Mouse (Mus musculus) left cerebral cortex, adult 8-10 months (tissue): ENCODE measurements around the gene Hnrnpl. TPM values are rescaled to one million over a fixed set of nuclear protein-coding genes. Genes with fewer than 3 reads are reported as not detected.

ENCODE experiments used
- DNase-seq, 2 experiments: peaks; one replicate each; pipeline ENCODE4 v3.0.0; 2022; ENCODE audit warnings: low spot score in 2 of 2
- total RNA-seq, 4 experiments: library from RNA; stranded (reverse); gene quantifications; 2 replicates each; pipeline ENCODE4 v1.2.4; 2022

Hnrnpl gene
- total RNA-seq, 4 experiments from 2014 or later: 433 to 466 (median 453) TPM

DNA sequence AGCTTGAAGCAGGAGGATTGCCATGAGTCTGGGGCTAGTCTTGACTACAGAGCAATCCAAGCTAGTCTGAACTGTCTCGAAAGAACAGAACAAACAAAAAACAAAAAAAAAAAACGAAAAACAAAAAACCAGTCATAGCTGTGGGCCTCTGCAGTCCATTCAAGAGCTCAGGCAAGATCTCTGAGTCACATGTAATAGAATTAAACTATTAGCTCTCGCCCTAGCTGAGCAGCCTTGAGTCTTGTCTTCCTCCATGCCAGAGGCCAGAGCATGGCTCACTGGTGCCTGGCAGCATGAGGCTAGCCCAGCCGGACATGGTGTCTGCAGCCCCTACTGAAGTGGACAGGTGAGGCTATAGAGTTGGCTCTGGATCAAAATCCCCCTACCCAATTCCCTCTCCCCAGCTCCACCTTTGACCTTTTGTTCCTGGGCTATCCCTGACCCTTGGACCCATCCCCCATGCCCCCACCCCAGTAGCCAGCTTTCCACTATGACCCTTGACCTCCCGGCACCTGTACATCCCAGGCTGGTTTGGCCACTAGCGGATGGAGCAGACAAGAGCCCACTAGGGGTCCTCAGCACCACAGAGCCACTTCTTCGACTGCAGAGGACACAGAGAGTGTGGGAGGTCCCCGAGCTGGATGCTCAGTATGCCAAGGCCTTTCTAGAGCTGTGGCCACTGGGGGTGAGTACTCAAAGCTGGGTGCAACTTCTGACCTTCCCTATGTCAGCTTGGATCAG lies 18.1 kb upstream of the Hnrnpl start:
- DNase-seq: no peak

DNA sequence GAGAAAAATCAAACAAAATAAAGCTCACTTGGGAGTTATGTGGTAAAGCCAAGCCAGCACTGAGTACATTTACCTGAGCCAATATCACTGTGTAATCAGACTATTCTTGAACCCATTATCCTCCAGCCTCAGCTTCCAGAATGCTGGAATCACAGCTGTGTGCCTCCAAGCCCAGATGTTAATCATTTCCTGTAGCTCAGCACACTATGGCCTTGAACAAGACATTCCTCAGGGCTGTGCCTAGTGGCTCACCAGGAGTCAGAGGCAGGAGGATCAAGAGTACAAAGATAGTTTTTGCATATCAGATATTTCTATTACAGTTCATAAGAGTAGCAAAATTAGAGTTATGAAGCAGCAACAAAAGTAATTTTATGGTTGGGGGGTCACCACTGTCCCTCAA lies 16.6 kb upstream of the Hnrnpl start:
- DNase-seq: no peak

DNA sequence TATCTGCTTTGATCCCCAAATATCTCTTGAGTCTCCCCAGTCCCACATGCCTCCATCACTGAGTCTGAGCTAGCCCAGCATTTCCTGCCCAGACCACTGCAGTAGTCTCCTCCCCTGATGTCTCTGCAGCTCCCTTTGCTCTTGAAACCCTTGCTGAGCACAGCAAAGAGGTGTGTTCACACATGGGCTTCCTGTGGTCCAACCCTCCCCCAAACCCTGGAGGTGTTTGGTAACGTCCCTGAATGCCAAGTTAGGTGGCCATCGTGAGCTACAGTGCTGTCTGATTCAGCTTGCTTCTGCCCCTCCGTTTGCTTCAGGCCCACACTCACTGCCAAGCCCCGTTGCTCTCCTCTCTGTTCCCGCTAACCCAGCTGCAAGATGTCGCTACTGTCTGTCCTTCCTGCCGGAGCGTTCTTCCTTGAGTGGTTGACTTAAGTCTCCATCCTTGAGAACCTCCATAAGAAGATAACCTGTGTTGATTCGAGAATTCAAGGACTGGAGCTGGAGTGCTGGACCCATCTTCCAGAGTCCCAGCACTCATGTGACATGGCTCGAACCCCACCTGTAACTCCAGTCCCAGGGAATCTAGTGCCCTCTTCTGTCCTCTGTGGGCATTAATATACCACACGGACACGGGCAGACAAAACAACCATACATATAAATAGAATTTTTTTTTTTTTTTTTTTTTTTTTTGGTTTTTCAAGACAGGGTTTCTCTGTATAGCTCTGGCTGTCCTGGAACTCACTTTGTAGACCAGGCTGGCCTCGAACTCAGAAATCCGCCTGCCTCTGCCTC lies 15.8 kb upstream of the Hnrnpl start:
- no peak for DNase-seq

DNA sequence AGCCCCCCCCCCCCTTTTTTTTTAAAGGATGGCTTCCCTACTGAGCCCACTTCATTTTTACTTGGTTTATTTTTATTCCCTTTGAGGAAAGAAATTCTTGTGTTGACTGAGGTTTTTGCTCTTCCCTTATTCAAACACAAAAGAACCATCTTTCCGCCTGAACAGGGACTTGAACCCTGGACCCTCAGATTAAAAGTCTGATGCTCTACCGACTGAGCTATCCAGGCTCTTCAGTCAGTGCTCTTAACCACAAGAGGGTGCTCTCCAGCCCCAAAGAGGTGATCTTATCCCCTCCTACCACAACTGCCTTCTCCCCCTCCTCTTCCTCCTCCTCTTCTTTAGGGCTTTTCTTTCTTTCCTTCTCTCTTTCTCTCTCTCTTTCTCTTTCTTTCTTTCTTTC lies 14.5 kb upstream of the Hnrnpl start:
- no peak for DNase-seq

DNA sequence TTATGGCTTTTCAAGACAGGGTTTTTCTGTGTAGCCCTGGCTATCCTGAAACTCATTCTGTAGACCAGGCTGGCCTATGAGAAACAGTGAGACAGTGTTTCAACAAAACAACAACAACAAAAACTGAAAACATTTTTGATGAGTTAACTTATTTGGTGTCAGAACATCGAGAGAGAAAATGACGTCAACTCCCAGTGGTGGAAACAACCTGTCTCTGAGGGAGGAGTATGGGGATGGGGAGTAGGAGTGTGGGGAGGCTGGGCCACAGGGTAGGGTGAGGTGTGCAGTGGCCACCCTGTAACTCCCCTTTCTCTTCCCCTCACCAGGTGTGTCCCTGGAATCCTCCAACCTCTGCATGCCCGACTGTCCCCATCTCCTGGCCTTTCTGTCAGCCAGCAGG lies 13.8 kb upstream of the Hnrnpl start:
- no peak for DNase-seq

DNA sequence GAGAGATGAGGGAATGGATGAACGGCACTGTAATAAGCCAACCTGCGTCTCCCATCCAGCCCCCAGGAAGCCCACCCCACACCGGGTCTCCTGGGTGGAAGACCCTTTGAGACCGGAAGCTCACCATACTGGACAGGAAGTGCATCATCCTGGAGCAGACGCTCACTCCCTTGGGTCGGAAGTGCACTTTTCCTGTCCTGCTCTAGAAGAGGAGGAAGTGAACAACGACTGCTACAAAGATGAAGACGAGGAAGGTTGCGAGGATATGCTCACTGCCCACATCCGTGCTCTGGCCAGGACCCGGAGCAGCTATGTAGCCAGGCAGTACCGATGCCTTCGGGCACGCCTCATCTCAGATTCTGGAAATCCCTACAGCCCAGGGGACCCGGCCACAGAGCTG lies 12.5 kb upstream of the Hnrnpl start:
- DNase-seq: no peak

DNA sequence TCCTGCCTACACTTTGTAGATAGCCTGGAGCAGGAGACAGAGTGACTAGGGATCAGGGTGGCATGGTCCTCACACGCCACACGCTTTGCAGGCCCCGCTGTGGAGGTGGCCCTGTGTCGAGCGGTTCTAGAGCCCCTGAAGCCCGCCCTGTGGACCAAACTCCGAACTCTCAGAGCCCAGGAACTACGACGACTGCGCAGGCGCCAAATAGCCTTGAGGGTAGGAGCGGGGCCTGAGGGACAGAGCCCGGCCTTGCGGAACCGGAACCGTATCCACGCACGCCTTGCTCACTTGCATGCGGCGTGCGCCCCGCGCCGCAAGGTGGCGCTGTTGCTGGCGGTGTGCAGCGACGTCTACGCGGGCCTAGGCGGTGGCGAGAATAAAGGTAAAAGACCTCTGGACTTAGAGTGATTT lies 11.8 kb upstream of the Hnrnpl start:
- peak; percentile 57 to 63 for DNase-seq

DNA sequence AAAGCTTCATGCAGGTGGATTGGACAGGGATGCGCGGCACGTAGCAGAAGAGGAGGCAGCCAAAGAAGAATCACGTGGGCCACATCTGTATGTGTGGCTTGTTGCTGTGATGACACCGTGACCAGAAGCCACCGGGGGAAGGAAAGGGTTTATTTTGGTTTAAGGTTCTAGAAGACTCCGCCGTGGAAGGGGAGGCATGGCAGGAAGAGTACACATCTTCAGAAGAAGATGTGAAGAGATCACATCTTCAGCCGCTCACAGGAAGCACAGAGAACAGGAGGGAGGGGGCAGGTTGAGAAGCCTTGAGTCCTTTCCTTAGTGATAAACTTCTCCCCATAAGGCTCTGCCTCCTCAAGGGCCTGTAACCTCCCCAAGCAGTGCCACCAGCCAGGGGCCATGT lies 8.3 kb upstream of the Hnrnpl start:
- no peak for DNase-seq

DNA sequence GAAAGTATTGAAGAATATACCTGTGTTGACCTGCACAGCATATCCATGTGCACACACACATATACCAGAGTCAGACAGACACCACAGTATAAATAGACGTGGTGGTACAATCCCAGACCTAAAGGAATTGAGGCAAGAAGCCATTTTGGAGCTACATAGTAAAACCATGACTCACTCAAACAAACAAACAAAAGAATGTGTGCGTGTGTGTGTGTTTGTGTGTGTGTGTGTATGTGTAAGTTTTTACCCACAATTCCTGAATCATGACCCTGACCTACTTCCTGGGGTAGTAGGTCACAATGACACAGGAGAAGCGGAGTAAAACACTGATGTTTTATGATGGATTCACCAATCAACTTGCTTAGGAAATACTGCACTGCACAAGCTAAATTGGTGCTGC lies 6.9 kb upstream of the Hnrnpl start:
- no peak for DNase-seq

DNA sequence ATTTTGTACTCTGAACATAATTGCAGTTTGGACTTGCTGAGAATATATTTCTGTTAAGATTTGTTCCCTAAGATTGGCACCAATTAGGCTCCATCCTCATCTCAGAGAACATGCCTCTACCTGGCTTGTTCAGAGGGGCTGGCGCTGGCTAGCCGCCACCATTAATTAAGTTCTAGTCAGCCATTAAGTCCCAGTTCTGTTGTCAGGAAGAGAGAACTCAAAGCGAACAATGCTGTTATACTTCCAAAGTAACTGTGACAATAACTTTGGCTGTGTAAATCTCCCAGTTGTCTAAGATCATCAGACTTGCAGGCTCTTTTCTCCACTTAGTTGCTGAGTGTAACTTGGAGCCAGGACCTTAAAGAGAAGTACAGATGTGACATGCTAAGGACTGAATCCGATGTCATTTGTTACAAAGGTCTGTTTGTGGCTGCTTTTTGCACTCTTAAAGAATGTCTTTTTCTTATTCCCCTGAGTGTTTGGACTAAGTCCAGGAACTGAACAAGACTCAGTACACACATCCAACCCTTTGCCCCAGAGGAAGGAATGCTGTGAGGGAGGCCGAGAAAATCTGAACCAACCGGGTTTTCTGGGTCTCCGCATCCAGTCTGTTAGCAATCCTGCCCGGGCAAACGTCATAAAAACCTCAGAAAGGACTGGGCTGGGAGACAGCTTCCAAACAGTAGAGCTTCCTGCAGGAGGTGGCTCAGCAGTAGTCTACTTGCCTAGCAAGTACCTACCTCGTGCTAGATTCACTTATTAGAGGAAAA lies 6.3 kb upstream of the Hnrnpl start:
- DNase-seq: no peak

DNA sequence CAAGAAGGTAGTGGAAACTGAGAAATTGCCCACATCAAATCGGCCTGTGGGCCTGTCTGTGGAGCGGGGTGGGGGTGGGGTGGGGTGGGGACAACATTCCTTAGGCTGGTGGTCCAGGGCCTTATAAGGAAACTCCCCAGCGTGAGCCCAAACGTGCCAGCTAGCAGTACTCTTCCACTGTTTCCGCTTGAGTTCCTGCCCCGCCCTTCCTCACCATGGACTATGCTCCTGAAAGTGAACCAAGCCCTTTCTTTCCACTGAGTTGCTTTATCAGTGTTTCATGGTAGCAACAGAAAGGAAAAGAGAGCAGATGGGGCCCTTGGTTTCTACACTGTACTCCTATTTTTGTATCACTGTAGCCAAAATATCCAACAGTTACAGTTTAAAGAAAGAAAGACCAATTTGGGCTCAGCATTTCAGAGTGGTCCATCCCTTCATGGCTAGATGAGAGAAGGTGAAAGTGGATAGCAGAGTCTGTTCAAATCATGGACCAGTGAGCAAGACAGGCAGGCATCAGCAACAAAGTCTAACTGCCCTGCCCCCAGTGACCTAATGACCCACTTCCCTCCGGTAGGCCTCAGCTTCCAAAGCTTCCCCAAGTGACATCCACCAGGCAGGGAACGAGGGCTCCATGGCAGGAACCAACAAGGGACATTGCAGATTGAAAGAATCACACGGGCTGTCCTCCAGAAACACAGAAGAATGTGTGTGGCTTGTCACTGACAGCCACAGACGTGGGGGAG lies 5.3 kb upstream of the Hnrnpl start:
- no peak for DNase-seq

DNA sequence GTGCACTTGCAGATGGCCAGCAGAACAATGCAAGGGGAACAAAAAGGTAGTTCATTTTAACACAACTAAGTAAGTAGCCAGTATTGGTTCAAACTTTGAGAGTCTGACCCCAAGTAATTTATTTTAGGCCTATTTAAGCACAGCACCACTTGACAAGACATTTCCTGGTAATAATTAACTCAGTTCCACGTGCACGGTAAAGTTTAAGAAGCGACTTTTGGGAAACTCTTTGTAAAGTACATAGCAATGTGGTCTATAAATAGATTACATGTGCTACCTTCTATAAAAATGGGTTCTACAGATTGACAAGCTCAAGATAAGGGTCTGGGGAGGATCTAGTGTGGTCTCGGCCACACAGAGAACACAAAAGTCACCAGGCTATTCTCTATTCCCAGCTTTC lies 4.6 kb upstream of the Hnrnpl start:
- DNase-seq: no peak

DNA sequence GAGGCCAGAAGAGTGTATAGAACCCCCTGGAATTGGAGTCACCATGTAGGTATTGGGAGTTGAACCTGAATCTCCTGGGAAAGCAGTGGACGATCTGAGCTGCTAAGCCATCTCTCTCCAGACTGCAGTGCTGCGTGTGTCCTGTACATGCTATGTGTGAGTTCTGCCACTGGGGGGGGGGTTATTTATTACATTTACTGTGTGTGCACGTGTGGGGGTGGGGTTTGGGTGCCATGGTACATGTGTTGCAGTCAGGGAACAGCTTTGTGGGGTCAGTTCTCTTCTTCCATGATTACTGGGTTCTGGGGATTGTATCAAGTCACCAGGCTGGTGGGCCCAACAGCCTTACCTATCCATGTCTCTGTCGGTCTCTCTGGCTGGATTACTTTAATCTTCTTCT lies 1.5 kb upstream of the Hnrnpl start:
- no peak for DNase-seq

DNA sequence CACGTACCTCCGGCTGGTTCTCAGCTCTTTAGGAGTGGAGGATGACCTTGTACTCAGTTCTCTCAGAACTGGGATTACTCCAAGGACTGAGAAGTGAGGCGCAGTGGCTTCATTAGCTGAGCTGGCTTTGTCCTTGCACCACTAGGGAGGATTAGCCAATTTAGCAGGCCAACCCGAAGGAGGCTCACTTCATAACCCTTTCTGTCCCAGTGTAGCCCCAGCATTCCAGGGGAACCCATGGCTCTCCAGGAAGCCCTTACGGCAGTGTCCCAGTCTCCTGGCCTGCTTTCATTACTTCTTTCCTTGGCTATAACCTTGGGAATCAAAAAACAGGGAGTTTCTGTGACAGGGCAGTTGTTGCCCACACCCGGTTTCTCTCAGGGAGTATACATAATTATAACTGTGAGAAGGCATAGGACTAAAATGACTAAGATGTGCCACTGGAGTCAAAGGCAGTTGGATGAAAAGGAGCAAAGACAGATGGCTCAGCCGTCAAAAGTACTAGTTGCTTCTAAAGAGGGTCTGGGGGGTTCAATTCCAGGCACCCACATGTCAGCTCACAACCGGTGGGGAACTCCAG lies 610 bp upstream of the Hnrnpl start:
- no peak for DNase-seq

DNA sequence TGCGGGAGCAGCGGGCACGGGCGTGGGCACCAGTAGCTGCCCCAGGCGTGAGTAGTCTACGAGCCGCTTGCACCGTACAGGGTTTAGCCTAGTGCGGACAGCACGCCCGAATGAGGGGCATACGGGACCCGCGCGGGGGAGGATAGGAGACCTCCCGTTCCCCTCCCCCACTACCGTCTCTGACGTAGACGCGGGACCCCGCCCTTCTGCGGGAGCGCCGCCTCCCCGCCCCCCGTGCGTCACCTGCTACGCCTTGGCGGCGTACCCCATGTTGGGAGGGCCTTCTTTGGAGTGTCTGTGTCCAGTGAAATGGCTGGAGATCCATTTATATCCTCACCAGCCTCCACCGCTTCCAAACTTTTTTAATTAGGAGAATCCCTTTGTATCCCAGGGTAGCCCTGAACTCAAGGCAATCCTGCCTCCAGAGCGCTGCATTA lies 634 bp downstream of the Hnrnpl start:
- DNase-seq: peak; percentile 92 to 95

DNA sequence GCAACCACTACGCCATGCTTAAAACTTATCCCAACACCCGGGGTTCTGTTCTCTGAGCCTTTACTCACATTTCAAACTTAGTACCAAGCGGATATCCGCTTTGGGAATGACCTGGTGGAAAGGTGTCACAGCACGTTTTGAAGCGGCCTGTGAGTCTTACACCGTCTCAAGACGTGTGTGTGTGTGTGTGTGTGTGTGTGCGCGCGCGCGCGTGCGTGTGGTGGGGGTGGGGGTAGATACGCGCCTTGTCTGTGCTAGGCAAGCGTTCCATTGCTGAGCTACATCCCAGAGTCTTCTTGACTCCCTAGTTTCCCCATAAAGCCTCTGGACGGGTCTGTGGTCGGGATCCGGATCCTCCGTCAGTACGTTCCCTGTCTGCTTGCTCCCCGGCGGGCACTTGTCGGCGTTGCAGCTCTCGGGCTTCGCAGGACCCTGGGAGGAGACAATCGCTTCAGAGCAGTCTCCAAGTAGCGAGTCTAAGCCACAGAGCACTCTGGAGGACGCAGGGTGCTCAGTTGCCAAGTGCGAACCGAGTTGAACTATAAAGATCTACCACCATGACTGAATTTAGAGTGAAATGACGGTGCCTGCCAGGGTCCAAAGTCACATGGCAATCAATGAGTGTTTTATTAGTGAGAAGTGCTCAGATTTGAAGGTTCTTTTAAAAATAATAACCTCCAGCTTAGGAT lies 1.2 kb downstream of the Hnrnpl start:
- peak in 1 of 2 experiments; percentile 57 for DNase-seq

DNA sequence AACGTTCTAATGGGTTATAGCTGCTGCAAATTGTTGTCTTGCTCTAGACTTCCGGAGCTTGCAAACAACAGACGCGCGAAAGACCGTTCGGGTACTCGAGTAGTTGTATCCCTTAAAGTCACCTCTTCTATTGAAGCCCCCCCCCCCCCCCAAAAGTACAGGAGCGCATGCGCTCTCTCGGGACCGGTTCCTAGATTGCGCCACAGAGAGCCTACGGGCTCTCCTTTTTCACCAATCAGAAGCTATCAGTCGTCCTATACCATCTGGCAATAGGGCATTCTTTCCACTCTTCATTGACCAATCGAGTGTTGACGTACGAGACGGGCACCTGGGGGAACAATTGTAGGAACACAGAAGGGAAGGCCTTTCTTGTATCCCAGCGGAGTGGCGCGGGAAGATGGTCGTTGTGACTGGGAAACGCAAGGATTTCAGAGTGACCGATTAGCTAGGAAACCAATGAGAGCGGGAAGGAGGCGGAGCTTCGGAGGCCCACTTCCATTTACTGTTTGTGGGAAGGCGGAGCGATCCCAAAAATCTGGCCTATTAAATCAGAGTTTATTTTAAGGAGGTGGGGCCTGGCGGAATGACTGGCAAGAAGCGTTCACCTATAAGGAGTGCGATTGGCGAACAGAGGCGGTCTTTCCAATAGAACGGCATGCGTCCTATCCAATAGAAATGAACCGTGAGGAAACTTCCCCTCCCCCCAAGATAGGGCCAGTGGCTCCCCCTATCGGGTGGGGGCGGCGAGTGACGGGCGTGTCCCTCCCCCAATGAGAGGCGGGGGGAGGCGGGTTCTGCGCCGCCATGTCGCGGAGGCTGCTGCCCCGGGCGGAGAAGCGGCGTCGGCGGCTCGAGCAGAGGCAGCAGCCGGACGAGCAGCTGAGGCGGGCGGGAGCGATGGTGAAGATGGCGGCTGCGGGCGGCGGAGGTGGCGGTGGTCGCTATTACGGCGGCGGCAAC lies 2.0 kb downstream of the Hnrnpl start:
- DNase-seq: peak; percentile 94 to 99

DNA sequence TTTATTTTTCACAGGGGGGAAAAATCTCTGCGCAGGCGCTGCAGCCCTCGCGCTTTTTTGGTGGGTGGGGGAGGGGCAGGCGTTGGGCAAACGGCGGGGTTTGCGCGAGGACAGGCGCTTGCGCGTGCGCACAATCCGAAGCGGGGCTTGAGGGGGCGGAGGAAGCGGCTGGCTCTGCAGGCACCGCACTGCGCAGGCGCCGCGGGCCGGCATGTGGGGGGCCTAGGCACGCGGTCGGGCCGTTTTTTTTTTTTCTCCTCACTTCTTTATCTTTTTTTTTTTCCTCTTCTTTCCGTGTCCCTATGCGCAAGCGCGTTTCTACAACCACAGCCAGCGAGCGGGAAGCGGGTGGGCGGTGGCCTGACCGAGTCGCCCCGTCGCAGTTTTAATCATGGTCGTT lies 2.9 kb downstream of the Hnrnpl start:
- peak; percentile 62 to 87 for DNase-seq

DNA sequence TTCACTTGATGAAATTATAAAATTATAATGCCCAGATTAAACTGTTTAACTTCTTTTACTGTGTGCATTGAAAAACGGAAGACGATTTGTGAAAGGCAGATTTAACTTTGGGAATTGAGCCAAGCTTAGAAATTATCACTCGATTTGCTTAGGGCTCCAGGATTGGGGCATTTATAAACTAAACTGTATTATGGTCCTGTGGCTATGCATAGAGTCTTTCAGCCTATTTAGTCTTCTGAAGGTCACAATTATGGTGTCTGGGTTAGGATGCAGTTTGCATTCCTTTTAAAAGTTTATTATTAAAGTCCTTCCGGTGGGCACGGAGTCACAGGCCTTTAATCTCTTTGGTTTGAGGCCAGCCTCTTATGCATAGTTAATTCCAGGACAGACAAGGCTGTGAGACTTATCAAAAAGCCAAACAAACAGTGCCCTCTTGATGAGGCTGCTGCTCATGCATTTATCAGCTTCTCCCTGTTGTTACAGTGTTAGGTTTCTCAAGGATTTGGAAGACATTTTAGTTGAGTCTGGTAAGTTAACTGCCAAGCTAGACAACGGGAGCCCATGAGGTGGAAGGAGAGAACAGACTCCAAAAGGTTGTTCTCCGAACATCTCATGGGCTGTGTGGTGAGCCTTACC lies 3.4 kb downstream of the Hnrnpl start:
- DNase-seq: no peak
